Mouse (Mus musculus) layer of hippocampus, adult 2 months (tissue): ENCODE results near the gene 2610301B20Rik. TPM values are rescaled to one million over a fixed set of nuclear protein-coding genes. Genes with fewer than 3 reads are reported as not detected.
"Not testable (repeated sequence)": the region's sequence is repeated elsewhere in the genome, so short reads cannot be mapped to it uniquely, and the experiment has no call there.

Experiments used
- DNase-seq, 2 experiments: peaks; one replicate each; pipeline ENCODE4 v3.0.0; 2022; ENCODE audit warnings: low spot score in 2 of 2
- H3K27ac ChIP-seq: fragments of 200-600 bp; 2 replicates; pipeline ENCODE4 v1.8.1; 2022
- H3K4me3 ChIP-seq: fragments of 200-600 bp; 2 replicates; pipeline ENCODE4 v1.8.1; 2022; ENCODE audit warnings: mild to moderate bottlenecking
- CTCF ChIP-seq: fragments of 200-600 bp; conservative IDR thresholded peaks from 2 replicates; pipeline ENCODE4 v1.8.1; 2022; ENCODE audit warnings: antibody characterized with exemption, mild to moderate bottlenecking, moderate library complexity
- long read RNA-seq, 2 experiments: library from polyadenylated mRNA; stranded (forward); transcript quantifications; one replicate each; pipeline ENCODE4 v2.0.0; 2021; ENCODE audit warnings: borderline mapping rate in 2 of 2
- total RNA-seq, 2 experiments: library from RNA; stranded (reverse); gene quantifications; 2 replicates each; pipeline ENCODE4 v1.2.3; 2021

The 2610301B20Rik gene
- total RNA-seq: 10 to 100 TPM; 35.6 to 39.0 TPM
- long read RNA-seq, experiment 1, transcript 2610301B20Rik-201 (6 exons, 2,116 nt): major isoform, 36 of 39 reads
- long read RNA-seq, experiment 1, partial matches to known transcripts: 1 of 39 reads
- long read RNA-seq, experiment 1, other reads (novel, unspliced or antisense): 2 of 39 reads
- long read RNA-seq, experiment 2, transcript 2610301B20Rik-201 (6 exons, 2,116 nt): major isoform, 59 of 64 reads
- long read RNA-seq, experiment 2, partial matches to known transcripts: 2 of 64 reads
- long read RNA-seq, experiment 2, other reads (novel, unspliced or antisense): 3 of 64 reads

GRCm38 (mm10) chr4:10873920-10874665 lies at the start of gene 2610301B20Rik:
2610301B20Rik (plus strand) TSS chr4:10874498.
- peak; percentile 93 to 95 for DNase-seq
- 0 out of 2 replicates have a peak, but pooled peaks have one; percentile 4 for TF ChIP-seq CTCF
- peak within 1 kb of the TSS; percentile 100 for H3K27ac ChIP-seq
- peak within 1 kb of the TSS; percentile 98 for H3K4me3 ChIP-seq

GRCm38 (mm10) chr4:10833273-10833672 lies 41.0 kb upstream of the 2610301B20Rik start:
- no peak for TF ChIP-seq CTCF
- DNase-seq: no peak
- no peak overlapping the region for H3K4me3 ChIP-seq
- H3K27ac ChIP-seq: no peak overlapping the region

GRCm38 (mm10) chr4:10835252-10836051 lies 38.8 kb upstream of the 2610301B20Rik start:
- Histone ChIP-seq H3K4me3 (no peak overlapping the region), H3K27ac (peak overlapping the region; percentile 43)
- peak; percentile 86 for TF ChIP-seq CTCF
- peak; percentile 24 to 67 for DNase-seq

- H3K27ac ChIP-seq: no peak overlapping the region
- no peak for DNase-seq
- H3K4me3 ChIP-seq: no peak overlapping the region
- no peak for TF ChIP-seq CTCF
Observed at GRCm38 (mm10) chr4:10845848-10846247, 28.4 kb upstream of the 2610301B20Rik start.

GRCm38 (mm10) chr4:10849812-10850211 lies 24.5 kb upstream of the 2610301B20Rik start:
- DNase-seq: no peak
- Histone ChIP-seq H3K4me3 (no peak overlapping the region), H3K27ac (no peak overlapping the region)
- TF ChIP-seq CTCF: no peak

GRCm38 (mm10) chr4:10851013-10851412 lies 23.3 kb upstream of the 2610301B20Rik start:
- TF ChIP-seq CTCF: no peak
- no peak overlapping the region for H3K4me3 ChIP-seq
- no peak overlapping the region for H3K27ac ChIP-seq
- DNase-seq: no peak

GRCm38 (mm10) chr4:10859174-10859573 lies 15.1 kb upstream of the 2610301B20Rik start:
- H3K27ac ChIP-seq: no peak overlapping the region
- no peak for TF ChIP-seq CTCF
- no peak for DNase-seq
- no peak overlapping the region for H3K4me3 ChIP-seq

GRCm38 (mm10) chr4:10859911-10860581 lies 14.3 kb upstream of the 2610301B20Rik start:
- Histone ChIP-seq H3K4me3 (peak overlapping the region; percentile 31; the same call in 1 of the 2 replicates), H3K27ac (no peak overlapping the region)
- no peak for DNase-seq
- no peak for TF ChIP-seq CTCF

GRCm38 (mm10) chr4:10860825-10861224 lies 13.5 kb upstream of the 2610301B20Rik start:
- no peak for DNase-seq
- Histone ChIP-seq H3K4me3 (no peak overlapping the region), H3K27ac (no peak overlapping the region; the same call in 1 of the 2 replicates)
- no peak for TF ChIP-seq CTCF

- DNase-seq, H3K4me3 ChIP-seq, H3K27ac ChIP-seq: not testable (repeated sequence)
Observed at GRCm38 (mm10) chr4:10862882-10863281, 11.4 kb upstream of the 2610301B20Rik start.

- no peak for TF ChIP-seq CTCF
- no peak for DNase-seq
- H3K27ac ChIP-seq: no peak overlapping the region
- H3K4me3 ChIP-seq: no peak overlapping the region
Observed at GRCm38 (mm10) chr4:10872231-10872630, 2.1 kb upstream of the 2610301B20Rik start.
